Mouse (Mus musculus) CD8-positive naive resting alpha-beta T cell, adult 57 days (primary cell): ENCODE data around the gene Spn. TPM values are rescaled to one million over a fixed set of nuclear protein-coding genes. Genes with fewer than 3 reads are reported as not detected.

ENCODE experiments used
- total RNA-seq: library from RNA; stranded (reverse); gene quantifications from one replicate; pipeline ENCODE4 v1.2.4, GENCODE M21; 2023

The Spn gene
- 313 TPM for total RNA-seq

DNA sequence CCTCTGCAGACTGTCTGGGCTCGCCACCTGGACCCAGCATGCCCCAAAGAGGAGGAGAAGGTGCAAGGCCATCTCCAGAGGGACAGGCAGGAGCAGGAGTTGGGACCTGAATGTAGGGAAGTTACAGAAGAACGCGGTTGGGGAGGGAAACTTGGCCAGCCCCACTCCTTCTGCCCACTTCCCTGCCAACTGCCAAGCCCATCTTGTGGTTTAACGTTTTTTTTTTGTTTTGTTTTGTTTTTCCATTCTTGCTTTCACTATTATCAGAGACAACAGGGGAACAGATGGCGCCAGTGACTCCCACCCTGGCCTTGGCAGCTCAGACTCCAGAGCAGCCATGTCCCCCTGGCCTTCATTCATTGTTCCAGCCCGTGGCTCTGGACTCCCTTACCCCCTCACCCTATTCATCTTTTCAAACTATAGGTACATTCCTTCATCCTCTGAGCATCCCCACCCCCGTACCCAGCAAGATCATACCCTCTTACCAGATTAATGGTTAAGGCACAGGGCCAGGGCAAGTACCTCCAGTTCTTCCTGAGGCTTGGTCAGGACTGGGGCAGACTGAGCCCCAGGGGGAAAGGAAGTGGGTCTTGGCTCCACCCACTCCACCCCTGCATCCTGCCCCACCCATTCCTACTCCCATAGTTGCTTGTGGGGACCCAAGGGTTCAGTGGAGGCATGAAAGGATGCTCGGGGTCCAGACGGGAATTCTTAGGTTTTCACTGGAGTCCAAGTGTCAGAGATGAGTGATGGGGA is at the start of gene Spn:
Gene Spn (minus strand): TSS at position 562 of the 756 bp plus-strand sequence.

GRCm38 (mm10) chr7:127121911-127122270 is 15.7 kb downstream of the Spn start, which contains the start of gene Qprt:
Gene Qprt (minus strand): TSS chr7:127122226.

DNA sequence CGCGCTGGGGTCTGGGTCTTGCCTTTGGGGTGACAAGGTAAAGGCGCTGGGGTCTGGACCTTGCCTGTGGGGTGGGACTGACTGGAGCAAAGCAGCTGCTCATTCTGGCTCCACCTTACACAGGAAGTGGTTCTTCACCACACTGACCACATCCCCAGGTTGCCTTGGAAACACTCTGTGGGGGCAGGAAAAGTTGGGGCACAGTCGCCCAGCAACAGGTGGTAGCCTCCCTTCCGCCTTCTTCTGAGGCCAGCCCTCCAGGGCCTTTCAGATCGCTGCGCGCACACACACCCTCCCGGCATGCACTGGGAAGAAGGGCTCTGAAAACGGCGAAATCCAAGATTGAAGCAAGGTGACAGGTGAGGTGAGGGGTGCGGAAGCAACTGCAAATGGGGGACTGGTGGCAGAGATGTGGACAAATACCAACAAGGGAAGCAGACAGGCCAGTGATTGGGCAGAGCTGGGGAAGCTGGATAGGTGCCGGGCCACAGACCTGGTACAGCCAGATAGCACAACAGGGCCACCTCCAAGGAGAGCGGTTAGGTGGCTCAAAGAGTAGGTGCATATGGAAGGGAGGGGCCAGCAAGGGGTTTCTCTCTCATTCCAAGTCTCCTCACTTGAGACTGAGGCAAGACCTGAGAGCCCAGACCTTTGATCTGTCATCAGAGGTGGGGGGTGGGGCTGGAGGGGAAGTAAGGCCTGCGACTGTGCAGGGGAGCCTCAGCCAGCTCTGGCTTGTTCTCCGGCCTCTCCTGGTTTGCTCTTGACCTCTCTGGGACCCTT is 46.3 kb downstream of the Spn start, which contains the start of gene AI467606:
Gene AI467606 (plus strand): TSS at position 246 of the 783 bp plus-strand sequence.

DNA sequence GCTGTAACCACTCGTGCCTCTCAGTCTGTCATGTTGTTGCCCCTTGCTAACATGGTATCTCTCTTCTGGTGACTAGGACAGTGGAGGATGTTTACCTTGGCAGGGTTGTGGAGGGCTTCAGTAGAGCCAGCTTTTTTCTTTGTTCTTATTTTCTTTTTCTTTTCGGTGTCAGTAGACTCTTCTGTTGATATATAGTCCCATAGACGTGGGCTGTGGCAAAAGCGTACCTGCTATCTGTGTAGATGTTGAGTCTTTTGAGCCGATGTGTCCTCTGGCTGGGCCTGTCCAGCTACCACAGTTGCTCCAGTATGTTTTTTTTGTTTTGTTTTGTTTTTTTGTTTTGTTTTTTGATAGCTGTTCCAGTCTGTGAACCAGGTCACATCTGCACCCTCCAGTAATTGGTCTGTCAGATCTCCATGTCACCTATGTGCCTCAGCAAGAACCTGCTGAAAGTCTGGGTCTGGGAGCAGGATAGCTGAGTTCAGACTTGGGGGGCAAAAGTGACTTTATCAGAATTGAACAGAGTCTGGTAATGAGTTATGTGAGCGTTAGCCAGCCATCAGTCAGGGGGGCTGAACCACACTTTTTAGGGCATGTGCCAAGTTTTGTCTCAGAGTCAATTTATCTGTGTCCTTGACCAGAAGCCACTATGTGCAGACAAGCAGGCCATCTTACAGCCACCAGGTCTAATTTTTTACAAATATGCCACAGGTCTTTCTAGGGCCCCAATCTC is 50.2 kb downstream of the Spn start, which contains the start of gene Zg16:
Gene Zg16 (minus strand): TSS at position 51 of the 733 bp plus-strand sequence.

Other genes with a start within 250 kb of the Spn start
- 26.0 TPM for gene Tmem219, start 214.9 kb downstream of the Spn start, total RNA-seq
- gene Kctd13, start 208.9 kb downstream of the Spn start, total RNA-seq: 36.8 TPM
- not detected for gene Asphd1, start 188.2 kb downstream of the Spn start, total RNA-seq
- gene Sez6l2, start 187.3 kb downstream of the Spn start, total RNA-seq: 6.5 TPM
- gene Cdipt, start 161.9 kb downstream of the Spn start, total RNA-seq: 125 TPM
- gene Cdiptos, start 161.7 kb downstream of the Spn start, total RNA-seq: not detected
- gene Mvp, start 123.2 kb downstream of the Spn start, total RNA-seq: 25.6 TPM
- gene Pagr1b, start 121.3 kb downstream of the Spn start, total RNA-seq: not detected
- 3.0 TPM for gene Pagr1a, start 120.5 kb downstream of the Spn start, total RNA-seq
- gene Gm42742, start 116.7 kb downstream of the Spn start, total RNA-seq: 43.4 TPM
- gene Prrt2, start 116.6 kb downstream of the Spn start, total RNA-seq: 2.1 TPM
- 202 TPM for gene Maz, start 110.8 kb downstream of the Spn start, total RNA-seq
- gene Kif22, start 95.4 kb downstream of the Spn start, total RNA-seq: 2.7 TPM
- 4.4 TPM for gene Zg16, start 50.5 kb downstream of the Spn start, total RNA-seq
- gene AI467606, start 46.5 kb downstream of the Spn start, total RNA-seq: 73.9 TPM
- 37.4 TPM for gene Qprt, start 15.6 kb downstream of the Spn start, total RNA-seq
- 70.5 TPM for gene Cd2bp2, start 58.2 kb upstream of the Spn start, total RNA-seq
- 51.7 TPM for gene Tbc1d10b, start 70.6 kb upstream of the Spn start, total RNA-seq
- gene Mylpf, start 71.1 kb upstream of the Spn start, total RNA-seq: 24.1 TPM
- 9.8 TPM for gene Zfp553, start 95.2 kb upstream of the Spn start, total RNA-seq
- 581 TPM for gene Sept1, start 95.3 kb upstream of the Spn start, total RNA-seq
- gene Zfp771, start 106.5 kb upstream of the Spn start, total RNA-seq: 15.3 TPM
- gene Dctpp1, start 122.9 kb upstream of the Spn start, total RNA-seq: 20.0 TPM
- 27.3 TPM for gene Sephs2, start 136.2 kb upstream of the Spn start, total RNA-seq
- gene Itgal, start 158.4 kb upstream of the Spn start, total RNA-seq: 187 TPM
- gene Zfp768, start 207.8 kb upstream of the Spn start, total RNA-seq: not detected
- 21.9 TPM for gene Zfp747, start 238.2 kb upstream of the Spn start, total RNA-seq
- gene 9130019O22Rik, start 249.3 kb upstream of the Spn start, total RNA-seq: 3.9 TPM